Comparison of ENCODE assay signal across 28 mouse cellular contexts in the genomic region with DNA sequence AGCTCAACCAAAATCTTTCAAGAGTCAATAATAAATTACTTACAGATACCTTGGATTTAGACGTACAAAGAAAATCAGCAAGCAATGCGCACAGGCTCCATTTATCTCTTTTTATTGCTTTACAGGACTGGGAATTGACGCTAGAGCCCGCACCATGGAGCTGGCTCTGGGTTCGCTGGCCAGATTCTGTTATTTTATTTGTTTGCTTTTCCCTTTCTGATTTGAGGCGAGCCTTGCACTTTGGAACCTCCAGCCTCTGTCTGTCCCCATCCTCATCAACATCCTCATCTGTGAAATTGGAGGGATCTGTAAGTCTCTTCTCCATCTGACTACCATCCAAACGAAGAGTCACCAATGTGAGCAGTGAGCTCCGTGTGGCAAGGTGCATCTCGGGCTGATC.
"Had no signal": no experiment of that assay in that cellular context is flagged by ENCODE, and none has a peak within 500 bp of the region (broad histone marks: within the 10 kb centered on the region; RNA-seq: fewer than 3 reads in every experiment).

No protein-coding gene starts in this region.

- H3K27ac ChIP-seq: embryonic facial prominence, embryonic 10.5 days; embryonic facial prominence, embryonic 12.5 days; embryonic facial prominence, embryonic 13.5 days; embryonic facial prominence, embryonic 15.5 days; forebrain, embryonic 10.5 days; forebrain, embryonic 12.5 days; forebrain, embryonic 13.5 days; forebrain, embryonic 15.5 days; gastrocnemius, adult 2 months had no signal

- H3K9ac ChIP-seq: embryonic facial prominence, embryonic 12.5 days; embryonic facial prominence, embryonic 13.5 days; embryonic facial prominence, embryonic 15.5 days; forebrain, embryonic 12.5 days; forebrain, embryonic 13.5 days; forebrain, embryonic 15.5 days; forebrain, postnatal 0 days had no signal

- H3K9me3 ChIP-seq: embryonic facial prominence, embryonic 10.5 days; embryonic facial prominence, embryonic 12.5 days; embryonic facial prominence, embryonic 13.5 days; embryonic facial prominence, embryonic 15.5 days; forebrain, embryonic 10.5 days; forebrain, embryonic 12.5 days; forebrain, embryonic 13.5 days; forebrain, embryonic 15.5 days had no signal

- DNase-seq: cerebellum, adult 2 months; cerebellum, adult 8-10 months; cerebellum, adult 9-10 months; cerebellum, adult 9-11 months; cerebellum, postnatal 10 days; cerebellum, postnatal 14 days; cerebellum, postnatal 25 days; cerebellum, postnatal 36 days; embryo, embryonic 11 days; forebrain, postnatal 0 days; gastrocnemius, adult 2 months; gastrocnemius, postnatal 10 days; gastrocnemius, postnatal 14 days; gastrocnemius, postnatal 25 days; gastrocnemius, postnatal 36 days; heart, adult 11 months; heart, adult 18-20 months had no signal

- H3K4me2 ChIP-seq: embryonic facial prominence, embryonic 12.5 days; embryonic facial prominence, embryonic 13.5 days; embryonic facial prominence, embryonic 15.5 days; forebrain, embryonic 12.5 days; forebrain, embryonic 13.5 days; forebrain, embryonic 15.5 days had no signal

- ATAC-seq: forebrain, embryonic 13.5 days; forebrain, embryonic 14.5 days; forebrain, embryonic 15.5 days; forebrain, embryonic 16.5 days; forebrain, postnatal 0 days had no signal

- H3K4me1 ChIP-seq: embryonic facial prominence, embryonic 10.5 days; embryonic facial prominence, embryonic 12.5 days; embryonic facial prominence, embryonic 13.5 days; embryonic facial prominence, embryonic 15.5 days; forebrain, embryonic 10.5 days; forebrain, embryonic 12.5 days; forebrain, embryonic 13.5 days; forebrain, embryonic 15.5 days had no signal

- H3K4me3 ChIP-seq: embryonic facial prominence, embryonic 10.5 days; embryonic facial prominence, embryonic 12.5 days; embryonic facial prominence, embryonic 13.5 days; embryonic facial prominence, embryonic 15.5 days; erythroblast, embryonic 14.5 days; forebrain, embryonic 10.5 days; forebrain, embryonic 12.5 days; forebrain, embryonic 13.5 days; forebrain, embryonic 15.5 days; gastrocnemius, adult 2 months had no signal

- H3K36me3 ChIP-seq: embryonic facial prominence, embryonic 10.5 days; embryonic facial prominence, embryonic 12.5 days; embryonic facial prominence, embryonic 13.5 days; embryonic facial prominence, embryonic 15.5 days; forebrain, embryonic 10.5 days; forebrain, embryonic 12.5 days; forebrain, embryonic 15.5 days had no signal

- H3K27me3 ChIP-seq: embryonic facial prominence, embryonic 12.5 days; embryonic facial prominence, embryonic 13.5 days; embryonic facial prominence, embryonic 15.5 days; forebrain, embryonic 12.5 days; forebrain, embryonic 13.5 days; forebrain, embryonic 15.5 days had no signal
